Mouse (Mus musculus): ENCODE data around the gene Nfx1.
"Not testable (repeated sequence)": the region's sequence is repeated elsewhere in the genome, so short reads cannot be mapped to it uniquely, and the experiment has no call there.

The Nfx1 gene

GRCm38 (mm10) chr4:40970842-40971701 is at the start of gene Nfx1:
Gene Nfx1, plus strand, starts transcription at chr4:40970906.
- peak; percentile 97 for DNase-seq (ENCODE audit: low read depth, low spot score)

- no peak for DNase-seq (ENCODE audit: low read depth, low spot score)
Observed at GRCm38 (mm10) chr4:40921288-40921687, 49.4 kb upstream of the Nfx1 start.

- no peak for DNase-seq (ENCODE audit: low read depth, low spot score)
Observed at GRCm38 (mm10) chr4:40923087-40923651, 47.5 kb upstream of the Nfx1 start.

- no peak for DNase-seq (ENCODE audit: low read depth, low spot score)
Observed at GRCm38 (mm10) chr4:40925568-40925967, 45.1 kb upstream of the Nfx1 start.

GRCm38 (mm10) chr4:40929046-40929445 is 41.7 kb upstream of the Nfx1 start:
- no peak for DNase-seq (ENCODE audit: low read depth, low spot score)

- DNase-seq (ENCODE audit: low read depth, low spot score) = no peak
Observed at GRCm38 (mm10) chr4:40933694-40934093, 37.0 kb upstream of the Nfx1 start.

- not testable (repeated sequence) for DNase-seq (ENCODE audit: low read depth, low spot score)
Observed at GRCm38 (mm10) chr4:40934369-40934768, 36.3 kb upstream of the Nfx1 start.

- DNase-seq (ENCODE audit: low read depth, low spot score) = no peak
Observed at GRCm38 (mm10) chr4:40936175-40936839, 34.4 kb upstream of the Nfx1 start.

- DNase-seq (ENCODE audit: low read depth, low spot score) = no peak
Observed at GRCm38 (mm10) chr4:40938793-40939192, 31.9 kb upstream of the Nfx1 start.

GRCm38 (mm10) chr4:40943651-40944050 is 27.1 kb upstream of the Nfx1 start:
- DNase-seq (ENCODE audit: low read depth, low spot score) = no peak

- no peak for DNase-seq (ENCODE audit: low read depth, low spot score)
Observed at GRCm38 (mm10) chr4:40946516-40947121, 24.1 kb upstream of the Nfx1 start.

GRCm38 (mm10) chr4:40947565-40948159 is 23.0 kb upstream of the Nfx1 start:
- no peak for DNase-seq (ENCODE audit: low read depth, low spot score)

GRCm38 (mm10) chr4:40948160-40948708 is 22.5 kb upstream of the Nfx1 start, which contains the start of the genes Bag1 and Chmp5:
Gene Bag1, minus strand, starts transcription at chr4:40948294.
Gene Chmp5, plus strand, starts transcription at chr4:40948407.
- DNase-seq (ENCODE audit: low read depth, low spot score) = peak; percentile 98

- DNase-seq (ENCODE audit: low read depth, low spot score) = peak; percentile 48
Observed at GRCm38 (mm10) chr4:40953521-40953920, 17.2 kb upstream of the Nfx1 start.

GRCm38 (mm10) chr4:40955942-40956341 is 14.8 kb upstream of the Nfx1 start:
- DNase-seq (ENCODE audit: low read depth, low spot score) = no peak

GRCm38 (mm10) chr4:40963536-40963935 is 7.2 kb upstream of the Nfx1 start:
- no peak for DNase-seq (ENCODE audit: low read depth, low spot score)

- no peak for DNase-seq (ENCODE audit: low read depth, low spot score)
Observed at GRCm38 (mm10) chr4:40969161-40969560, 1.5 kb upstream of the Nfx1 start.

GRCm38 (mm10) chr4:40969781-40970591 is 720 bp upstream of the Nfx1 start:
- peak; percentile 29 for DNase-seq (ENCODE audit: low read depth, low spot score)

- DNase-seq (ENCODE audit: low read depth, low spot score) = no peak
Observed at GRCm38 (mm10) chr4:40970592-40970841, 189 bp upstream of the Nfx1 start.

GRCm38 (mm10) chr4:40971744-40972143 is 1.0 kb downstream of the Nfx1 start:
- peak; percentile 69 for DNase-seq (ENCODE audit: low read depth, low spot score)

- no peak for DNase-seq (ENCODE audit: low read depth, low spot score)
Observed at GRCm38 (mm10) chr4:40974011-40974410, 3.3 kb downstream of the Nfx1 start.

Data from CD4-positive helper T cell, adult 2 months (primary cell).